Mouse (Mus musculus) cerebellum, adult 18-20 months (tissue): Measurements from ENCODE around the gene Timp3.

Experiments used
- DNase-seq, 2 experiments: peaks; one replicate each; pipeline ENCODE4 v3.0.0; 2021

Gene Timp3

GRCm38 (mm10) chr10:86300293-86301116 is at the start of gene Timp3:
Gene Timp3 (plus strand): TSS chr10:86300372.
- DNase-seq = peak; percentile 21 to 40

GRCm38 (mm10) chr10:86256221-86256620 is 44.0 kb upstream of the Timp3 start:
- DNase-seq = no peak

- DNase-seq = no peak
These were observed 43.1 kb upstream of the Timp3 start for GRCm38 (mm10) chr10:86257045-86257444.

- DNase-seq = no peak
These were observed 42.1 kb upstream of the Timp3 start for GRCm38 (mm10) chr10:86258046-86258445.

GRCm38 (mm10) chr10:86258992-86259391 is 41.2 kb upstream of the Timp3 start:
- no peak for DNase-seq

GRCm38 (mm10) chr10:86261725-86262124 is 38.4 kb upstream of the Timp3 start:
- DNase-seq = no peak

- DNase-seq = no peak
These were observed 35.6 kb upstream of the Timp3 start for GRCm38 (mm10) chr10:86264618-86265017.

- DNase-seq = no peak
These were observed 29.9 kb upstream of the Timp3 start for GRCm38 (mm10) chr10:86270254-86270653.

- no peak for DNase-seq
These were observed 27.3 kb upstream of the Timp3 start for GRCm38 (mm10) chr10:86272826-86273225.

- DNase-seq = no peak
These were observed 26.6 kb upstream of the Timp3 start for GRCm38 (mm10) chr10:86273410-86274191.

- DNase-seq = no peak
These were observed 24.6 kb upstream of the Timp3 start for GRCm38 (mm10) chr10:86275585-86275984.

GRCm38 (mm10) chr10:86277327-86277726 is 22.8 kb upstream of the Timp3 start:
- no peak for DNase-seq

GRCm38 (mm10) chr10:86278481-86278880 is 21.7 kb upstream of the Timp3 start:
- no peak for DNase-seq

- no peak for DNase-seq
These were observed 20.5 kb upstream of the Timp3 start for GRCm38 (mm10) chr10:86279579-86280168.

GRCm38 (mm10) chr10:86281238-86281637 is 18.9 kb upstream of the Timp3 start:
- DNase-seq = no peak

- DNase-seq = no peak
These were observed 13.7 kb upstream of the Timp3 start for GRCm38 (mm10) chr10:86286508-86286907.

- no peak for DNase-seq
These were observed 9.9 kb upstream of the Timp3 start for GRCm38 (mm10) chr10:86290109-86290771.

- no peak for DNase-seq
These were observed 6.3 kb upstream of the Timp3 start for GRCm38 (mm10) chr10:86293880-86294279.

GRCm38 (mm10) chr10:86294599-86295365 is 5.4 kb upstream of the Timp3 start:
- DNase-seq = no peak

- DNase-seq = no peak
These were observed 4.6 kb upstream of the Timp3 start for GRCm38 (mm10) chr10:86295454-86296098.

- peak; percentile 74 to 78 for DNase-seq
These were observed 4.1 kb upstream of the Timp3 start for GRCm38 (mm10) chr10:86296111-86296510.

GRCm38 (mm10) chr10:86297307-86297706 is 2.9 kb upstream of the Timp3 start:
- DNase-seq = no peak
